Mouse (Mus musculus): ENCODE results near the gene Tpsg1. TPM values are rescaled to one million over a fixed set of nuclear protein-coding genes. Genes with fewer than 3 reads are reported as not detected.
A peak's percentile ranks its signal among the peaks of the same experiment; 100 is the strongest.

Gene Tpsg1
- polyA plus RNA-seq, 1 experiment from 2014 or later = 0.25 TPM

- Histone ChIP-seq H3K27ac (ENCODE audit: low read depth) (no peak within 1 kb of the TSS), H3K4me1 (ENCODE audit: insufficient read depth) (no peaks in the 10 kb centered on the region), H3K9ac (no peak within 1 kb of the TSS), H3K4me2 (no peak within 1 kb of the TSS), H3K27me3 (ENCODE audit: insufficient read depth, low read length) (no peaks in the 10 kb centered on the region), H3K36me3 (ENCODE audit: insufficient read depth) (no peaks in the 10 kb centered on the region), H3K4me3 (ENCODE audit: low read depth, low read length) (no peak within 1 kb of the TSS), H3K9me3 (ENCODE audit: low read depth, low read length) (no peaks in the 10 kb centered on the region)
- DNase-seq = no peak
- no peak for TF ChIP-seq CTCF (IDR thresholded peaks at IDR 0.05; ENCODE audit: low read depth)
- ATAC-seq (ENCODE audit: insufficient read depth) = no peak
- 93% methylated on average over 4 of the region's 4 CpGs for WGBS
Measured at GRCm38 (mm10) chr17:25345462-25345861, 23.6 kb upstream of the Tpsg1 start, which contains the start of gene Tpsab1. Gene Tpsab1 (minus strand): TSS chr17:25345562.

GRCm38 (mm10) chr17:25361291-25361690, 7.8 kb upstream of the Tpsg1 start:
- no peak overlapping the region for H3K27ac ChIP-seq (ENCODE audit: low read depth)
- no peak overlapping the region for H3K4me2 ChIP-seq
- no peaks in the 10 kb centered on the region for H3K36me3 ChIP-seq (ENCODE audit: insufficient read depth)
- H3K9ac ChIP-seq = no peak overlapping the region
- ATAC-seq (ENCODE audit: insufficient read depth) = no peak
- H3K27me3 ChIP-seq (ENCODE audit: insufficient read depth, low read length) = no peaks in the 10 kb centered on the region
- H3K9me3 ChIP-seq (ENCODE audit: low read depth, low read length) = no peaks in the 10 kb centered on the region
- H3K4me1 ChIP-seq (ENCODE audit: insufficient read depth) = no peaks in the 10 kb centered on the region
- no peak for TF ChIP-seq CTCF (IDR thresholded peaks at IDR 0.05; ENCODE audit: low read depth)
- WGBS = 63% methylated on average over 2 of the region's 2 CpGs
- no peak overlapping the region for H3K4me3 ChIP-seq (ENCODE audit: low read depth, low read length)
- DNase-seq = no peak

GRCm38 (mm10) chr17:25363726-25364125, 5.3 kb upstream of the Tpsg1 start:
- Histone ChIP-seq H3K4me2 (no peak overlapping the region), H3K4me1 (ENCODE audit: insufficient read depth) (no peaks in the 10 kb centered on the region), H3K4me3 (ENCODE audit: low read depth, low read length) (no peak overlapping the region), H3K9me3 (ENCODE audit: low read depth, low read length) (no peaks in the 10 kb centered on the region), H3K27ac (ENCODE audit: low read depth) (no peak overlapping the region), H3K27me3 (ENCODE audit: insufficient read depth, low read length) (no peaks in the 10 kb centered on the region), H3K36me3 (ENCODE audit: insufficient read depth) (no peaks in the 10 kb centered on the region), H3K9ac (no peak overlapping the region)
- peak; percentile 81 for TF ChIP-seq CTCF (IDR thresholded peaks at IDR 0.05; ENCODE audit: low read depth)
- ATAC-seq (ENCODE audit: insufficient read depth) (no peak), DNase-seq (peak; percentile 61)
- WGBS = 9% methylated on average over 1 of the region's 1 CpGs

- Histone ChIP-seq H3K4me2 (no peak within 1 kb of the TSS), H3K4me3 (ENCODE audit: low read depth, low read length) (no peak within 1 kb of the TSS), H3K4me1 (ENCODE audit: insufficient read depth) (no peaks in the 10 kb centered on the region), H3K27me3 (ENCODE audit: insufficient read depth, low read length) (no peaks in the 10 kb centered on the region), H3K27ac (ENCODE audit: low read depth) (no peak within 1 kb of the TSS), H3K36me3 (ENCODE audit: insufficient read depth) (no peaks in the 10 kb centered on the region), H3K9me3 (ENCODE audit: low read depth, low read length) (no peaks in the 10 kb centered on the region), H3K9ac (no peak within 1 kb of the TSS)
- ATAC-seq (ENCODE audit: insufficient read depth) (no peak), DNase-seq (no peak)
- no peak for TF ChIP-seq CTCF (IDR thresholded peaks at IDR 0.05; ENCODE audit: low read depth)
- WGBS = 67% methylated on average over 2 of the region's 2 CpGs
Measured at GRCm38 (mm10) chr17:25366005-25366404, 3.1 kb upstream of the Tpsg1 start, which contains the start of gene Tpsb2. Gene Tpsb2 (plus strand): TSS chr17:25366305.

GRCm38 (mm10) chr17:25372491-25372890, 3.4 kb downstream of the Tpsg1 start:
- 75% methylated on average over 8 of the region's 8 CpGs for WGBS
- Histone ChIP-seq H3K27me3 (ENCODE audit: insufficient read depth, low read length) (no peaks in the 10 kb centered on the region), H3K4me1 (ENCODE audit: insufficient read depth) (no peaks in the 10 kb centered on the region), H3K27ac (ENCODE audit: low read depth) (no peak overlapping the region), H3K9ac (no peak overlapping the region), H3K36me3 (ENCODE audit: insufficient read depth) (0 out of 2 replicates have a peak, but pooled peaks cover 3% of the 10 kb centered on the region), H3K9me3 (ENCODE audit: low read depth, low read length) (no peaks in the 10 kb centered on the region), H3K4me2 (no peak overlapping the region), H3K4me3 (ENCODE audit: low read depth, low read length) (no peak overlapping the region)
- ATAC-seq (ENCODE audit: insufficient read depth) = no peak
- TF ChIP-seq CTCF (IDR thresholded peaks at IDR 0.05; ENCODE audit: low read depth) = no peak
- DNase-seq = no peak

- peak; percentile 64 for TF ChIP-seq CTCF (IDR thresholded peaks at IDR 0.05; ENCODE audit: low read depth)
- peak; percentile 73; the same call in 1 of the 2 replicates for ATAC-seq (ENCODE audit: insufficient read depth)
- no peaks in the 10 kb centered on the region for H3K4me1 ChIP-seq (ENCODE audit: insufficient read depth)
Measured at GRCm38 (mm10) chr17:25374011-25374410, 4.9 kb downstream of the Tpsg1 start.

DNA sequence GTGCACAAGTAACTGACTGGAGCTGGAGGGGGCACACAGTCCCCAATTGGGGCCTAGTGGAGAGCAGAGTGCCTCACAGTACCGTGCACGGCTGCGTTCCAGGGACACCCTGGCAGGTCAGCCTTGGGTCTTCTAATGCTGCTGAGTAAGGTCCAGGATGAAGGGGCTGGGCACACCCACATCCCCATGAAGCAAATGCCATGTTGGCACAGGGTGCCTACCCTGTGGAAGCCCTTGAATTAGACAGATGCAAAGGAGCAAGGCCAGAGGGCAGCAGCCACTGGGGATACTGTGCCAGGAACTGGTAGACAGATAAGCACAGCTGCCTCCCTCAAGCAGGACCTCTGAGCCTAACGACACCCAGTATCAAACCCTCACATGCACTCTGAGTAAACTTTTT, 25.5 kb downstream of the Tpsg1 start:
- H3K36me3 ChIP-seq (ENCODE audit: insufficient read depth) = no peaks in the 10 kb centered on the region
- H3K27ac ChIP-seq (ENCODE audit: low read depth) = no peak overlapping the region
- no peak overlapping the region for H3K4me2 ChIP-seq
- no peaks in the 10 kb centered on the region for H3K4me1 ChIP-seq (ENCODE audit: insufficient read depth)
- no peak for TF ChIP-seq CTCF (IDR thresholded peaks at IDR 0.05; ENCODE audit: low read depth)
- no peaks in the 10 kb centered on the region for H3K27me3 ChIP-seq (ENCODE audit: insufficient read depth, low read length)
- DNase-seq (no peak), ATAC-seq (ENCODE audit: insufficient read depth) (no peak)
- 71% methylated on average over 4 of the region's 4 CpGs for WGBS
- H3K4me3 ChIP-seq (ENCODE audit: low read depth, low read length) = no peak overlapping the region
- H3K9ac ChIP-seq = no peak overlapping the region
- H3K9me3 ChIP-seq (ENCODE audit: low read depth, low read length) = no peaks in the 10 kb centered on the region

More at GRCm38 (mm10) chr17:25374011-25374410, 4.9 kb downstream of the Tpsg1 start:
- Histone ChIP-seq H3K4me3 (ENCODE audit: low read depth, low read length) (no peak overlapping the region), H3K27ac (ENCODE audit: low read depth) (no peak overlapping the region), H3K27me3 (ENCODE audit: insufficient read depth, low read length) (no peaks in the 10 kb centered on the region), H3K9me3 (ENCODE audit: low read depth, low read length) (no peaks in the 10 kb centered on the region), H3K4me2 (no peak overlapping the region), H3K9ac (no peak overlapping the region), H3K36me3 (ENCODE audit: insufficient read depth) (0 out of 2 replicates have a peak, but pooled peaks cover 3% of the 10 kb centered on the region)
- whole genome bisulfite sequencing = 28% methylated on average over 9 of the region's 9 CpGs
- DNase-seq = peak; percentile 65
